In the genomic region with DNA sequence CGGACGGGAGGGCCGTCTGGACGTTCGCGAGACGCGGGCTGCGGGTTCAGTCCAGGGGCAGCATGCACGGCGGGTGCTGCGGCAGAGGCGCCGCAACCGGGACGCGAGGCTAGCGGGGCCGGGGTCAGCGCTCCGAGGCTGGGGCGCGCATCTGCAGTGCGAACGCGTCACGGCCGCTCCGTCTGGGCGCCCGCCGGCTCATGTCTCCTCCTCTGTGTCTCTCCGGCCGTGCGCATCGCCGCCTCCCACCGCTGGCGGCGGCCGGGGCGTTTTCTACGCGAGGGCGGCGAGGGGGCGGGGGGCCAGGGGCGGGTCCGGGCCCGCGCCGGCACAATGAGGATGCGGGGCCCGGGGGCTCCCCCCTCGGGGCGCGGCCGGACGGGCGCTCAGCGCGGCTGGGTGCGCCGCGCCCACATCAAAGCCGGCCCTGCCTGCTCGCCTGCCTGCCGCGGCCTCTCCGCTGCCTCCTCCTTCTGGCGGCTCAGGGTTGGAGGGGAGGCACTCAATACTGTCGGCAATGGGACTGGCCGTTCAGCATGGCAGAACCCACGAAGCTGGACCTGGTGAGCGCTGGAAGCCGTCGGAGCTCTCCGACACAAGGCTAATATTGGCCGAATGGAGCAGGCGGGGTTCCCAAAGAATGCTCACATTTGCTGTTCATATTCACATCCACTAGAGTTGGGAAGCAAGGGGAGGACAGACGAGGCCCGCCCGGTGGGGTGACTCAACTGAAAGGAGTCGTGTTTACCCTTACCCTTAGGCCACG, we compare ENCODE assay signal across 8 mouse cellular contexts. TPM values are rescaled to one million over a fixed set of nuclear protein-coding genes. Genes with fewer than 3 reads are reported as not detected.
DNase-seq lines count a peak whose midpoint lies in the region; ATAC-seq lines count a peak whose summit lies in the region.

No protein-coding gene starts in this region.

- under 1% methylated on average over 67 of the region's 85 CpGs for WGBS in lung, embryonic 16.5 days
- under 1% methylated on average over 71 of the region's 85 CpGs for WGBS in neural tube, embryonic 15.5 days

- H3K27ac ChIP-seq in lung, embryonic 16.5 days (ENCODE audit: low read length), result peak overlapping the region; percentile 75
- H3K27ac ChIP-seq in neural tube, embryonic 15.5 days (replicated peaks), result peak overlapping the region; percentile 84

- peak; percentile 59 for ATAC-seq in lung, embryonic 16.5 days (ENCODE audit: low read depth)
- ATAC-seq in neural tube, embryonic 15.5 days (ENCODE audit: low FRiP score), result peak; percentile 76

- DNase-seq in cerebellum, postnatal 10 days, result peak; percentile 55 to 56
- DNase-seq in cerebellum, postnatal 36 days, result no peak
- DNase-seq in embryo, embryonic 11 days, result peak; percentile 80
- DNase-seq in heart, adult 9 months (ENCODE audit: low spot score in 2 of 2), result peak; percentile 20 to 23
- peak; percentile 13 for DNase-seq in kidney, adult 9 months
- DNase-seq in urinary bladder, postnatal 14 days (ENCODE audit: low spot score), result peak; percentile 40

- H3K36me3 ChIP-seq in lung, embryonic 16.5 days (ENCODE audit: control insufficient read depth, insufficient read depth, low read length), result peaks cover 17% of the 10 kb centered on the region
- H3K36me3 ChIP-seq in neural tube, embryonic 15.5 days, result peaks cover 28% of the 10 kb centered on the region

- H3K27me3 ChIP-seq in lung, embryonic 16.5 days (ENCODE audit: control insufficient read depth, insufficient read depth, low read depth, low read length), result peaks cover 19% of the 10 kb centered on the region
- 0 out of 2 replicates have a peak, but pooled peaks cover 7% of the 10 kb centered on the region for H3K27me3 ChIP-seq in neural tube, embryonic 15.5 days (replicated peaks)

- no peaks in the 10 kb centered on the region for H3K9me3 ChIP-seq in lung, embryonic 16.5 days (ENCODE audit: control insufficient read depth, low read length)
- no peaks in the 10 kb centered on the region for H3K9me3 ChIP-seq in neural tube, embryonic 15.5 days (replicated peaks)

- H3K4me1 ChIP-seq in lung, embryonic 16.5 days (replicated peaks; ENCODE audit: control insufficient read depth, insufficient read depth, low read length), result peaks cover 38% of the 10 kb centered on the region
- H3K4me1 ChIP-seq in neural tube, embryonic 15.5 days, result peaks cover 45% of the 10 kb centered on the region

- H3K4me3 ChIP-seq in lung, embryonic 16.5 days (ENCODE audit: low read length), result peak overlapping the region; percentile 62
- H3K4me3 ChIP-seq in neural tube, embryonic 15.5 days (replicated peaks), result peak overlapping the region; percentile 68

- H3K4me2 ChIP-seq in lung, embryonic 16.5 days (ENCODE audit: low read depth, low read length), result peak overlapping the region; percentile 92
- H3K4me2 ChIP-seq in neural tube, embryonic 15.5 days, result peak overlapping the region; percentile 83

- H3K9ac ChIP-seq in lung, embryonic 16.5 days (ENCODE audit: low read length), result peak overlapping the region; percentile 66
- peak overlapping the region; percentile 71 for H3K9ac ChIP-seq in neural tube, embryonic 15.5 days (replicated peaks)

RNA-seq across cellular contexts. Expression of a gene that starts 0.6 kb away (rescaled TPM):
- 10.8 and 11.3 TPM in 2 replicates for polyA plus RNA-seq in lung, embryonic 16.5 days (2015; fragmentation: Nextera tagmentation; extraction: Ambion mirVana)
- polyA plus RNA-seq in neural tube, embryonic 15.5 days (2015; fragmentation: Nextera tagmentation; extraction: Ambion mirVana), result 9.2 and 9.7 TPM in 2 replicates

RNA-seq across cellular contexts. Expression of a gene that starts 15.3 kb away (rescaled TPM):
- 736 and 786 TPM in 2 replicates for polyA plus RNA-seq in lung, embryonic 16.5 days (2015; fragmentation: Nextera tagmentation; extraction: Ambion mirVana)
- 369 and 576 TPM in 2 replicates for polyA plus RNA-seq in neural tube, embryonic 15.5 days (2015; fragmentation: Nextera tagmentation; extraction: Ambion mirVana)

RNA-seq across cellular contexts. Expression of a gene that starts 55.6 kb away (rescaled TPM):
- not detected in 2 replicates for polyA plus RNA-seq in lung, embryonic 16.5 days (2015; fragmentation: Nextera tagmentation; extraction: Ambion mirVana)
- polyA plus RNA-seq in neural tube, embryonic 15.5 days (2015; fragmentation: Nextera tagmentation; extraction: Ambion mirVana), result 20.3 and 23.2 TPM in 2 replicates

Comparison
In these comparisons a context has a peak if more than half of its experiments do, and no peak if none do; other contexts are left out.
1. DNase-seq: peak in cerebellum, postnatal 10 days (2 of 2), embryo, embryonic 11 days (single experiment), heart, adult 9 months (2 of 2), kidney, adult 9 months (single experiment) and urinary bladder, postnatal 14 days (single experiment); none in cerebellum, postnatal 36 days (0 of 2).
2. RNA of a gene that starts 55.6 kb away (polyA plus RNA-seq): 20.3 to 23.2 TPM in neural tube, embryonic 15.5 days; not detected in lung, embryonic 16.5 days; every median in the first group is over 10 times any median in the second.